Mouse (Mus musculus) natural killer cell, adult 2 months (primary cell): ENCODE measurements around the gene Syt8.

Experiments
- DNase-seq, 2 experiments: peaks; one replicate each; pipeline ENCODE4 v3.0.0; 2022; ENCODE audit warnings: low spot score in 2 of 2

The Syt8 gene

GRCm38 (mm10) chr7:142476271-142476670, 41.6 kb downstream of the Syt8 start:
- no peak for DNase-seq

- no peak for DNase-seq
These were observed 42.3 kb downstream of the Syt8 start for GRCm38 (mm10) chr7:142476795-142477452.

DNA sequence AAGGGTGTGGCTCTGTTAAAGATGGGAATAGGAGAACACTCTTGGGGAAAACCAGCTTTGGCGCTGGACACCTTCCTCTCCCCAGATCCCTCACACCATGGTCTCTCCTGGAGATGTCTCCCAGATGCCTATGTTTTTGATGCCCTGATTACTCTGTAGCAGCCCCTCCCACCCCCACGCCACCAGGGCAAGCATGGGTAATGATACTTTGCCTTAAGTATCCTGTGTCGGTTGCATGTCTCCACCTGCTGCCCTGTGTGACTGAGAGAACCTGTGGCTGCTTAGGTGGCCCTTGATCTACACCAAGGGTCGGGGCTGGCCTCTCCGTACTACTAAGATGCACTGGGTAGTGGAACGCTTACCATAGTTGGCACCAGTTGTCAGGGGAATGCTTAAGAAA, 43.4 kb downstream of the Syt8 start:
- no peak for DNase-seq

DNA sequence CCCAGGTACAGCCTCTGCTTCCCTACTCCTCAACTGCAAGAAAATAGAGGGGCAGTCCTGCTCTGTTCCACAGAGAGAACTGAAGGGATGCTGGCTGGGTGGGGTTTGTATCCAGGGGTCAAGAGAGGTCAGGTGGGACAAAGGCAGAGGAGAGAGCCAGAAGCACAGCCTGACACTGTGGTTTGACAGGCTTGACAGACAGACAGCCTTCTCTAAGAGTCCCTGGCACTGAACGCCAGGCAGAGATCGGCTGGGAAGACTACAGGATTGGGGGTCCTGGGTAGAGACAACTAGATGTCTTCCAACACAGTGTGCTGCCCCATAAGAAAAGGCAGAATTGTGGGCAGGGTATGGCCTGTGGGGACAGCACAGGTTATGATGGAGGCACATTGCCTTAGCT, 43.9 kb downstream of the Syt8 start:
- DNase-seq: no peak

GRCm38 (mm10) chr7:142479307-142479706, 44.7 kb downstream of the Syt8 start:
- DNase-seq: no peak

DNA sequence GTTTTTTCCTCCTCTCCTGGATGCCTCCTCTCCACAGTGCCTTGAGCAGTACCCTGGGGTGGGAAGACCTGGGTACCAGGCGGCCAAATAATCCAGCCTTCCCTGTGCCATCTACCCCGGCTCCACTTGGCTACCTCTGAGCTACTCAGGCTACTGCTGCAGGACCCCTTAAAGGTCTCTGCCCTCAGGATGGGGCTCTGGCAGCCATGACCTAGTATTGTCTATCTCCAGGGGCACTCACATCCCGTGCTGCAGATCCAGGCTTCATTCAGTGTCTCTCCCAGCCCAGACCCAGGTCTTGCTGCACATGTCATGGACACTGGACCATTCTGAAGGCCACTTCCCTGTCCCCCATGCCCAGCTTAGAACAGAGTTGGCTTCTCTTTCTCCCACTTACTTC, 45.2 kb downstream of the Syt8 start:
- DNase-seq: no peak

DNA sequence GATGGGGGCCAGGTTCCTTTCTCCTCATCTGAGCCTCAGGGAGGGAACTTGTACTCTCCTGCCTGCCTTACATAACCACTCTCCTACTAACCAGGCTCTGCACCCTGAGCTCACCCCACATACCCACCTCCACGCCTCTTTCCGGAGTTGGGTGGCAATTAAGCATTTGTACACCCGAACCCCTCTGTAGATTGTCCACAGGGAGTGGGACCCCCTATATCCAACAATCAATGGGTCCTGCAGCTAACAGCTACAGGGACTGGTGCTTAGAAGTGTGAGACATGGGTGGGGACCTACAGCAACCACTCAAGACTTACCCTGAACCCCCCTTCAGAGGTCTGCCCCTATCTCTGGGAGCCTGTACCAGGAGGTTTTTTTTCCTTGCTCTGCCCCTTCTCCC, 46.0 kb downstream of the Syt8 start:
- DNase-seq: no peak

- no peak for DNase-seq
These were observed 46.5 kb downstream of the Syt8 start for GRCm38 (mm10) chr7:142481186-142481567.

DNA sequence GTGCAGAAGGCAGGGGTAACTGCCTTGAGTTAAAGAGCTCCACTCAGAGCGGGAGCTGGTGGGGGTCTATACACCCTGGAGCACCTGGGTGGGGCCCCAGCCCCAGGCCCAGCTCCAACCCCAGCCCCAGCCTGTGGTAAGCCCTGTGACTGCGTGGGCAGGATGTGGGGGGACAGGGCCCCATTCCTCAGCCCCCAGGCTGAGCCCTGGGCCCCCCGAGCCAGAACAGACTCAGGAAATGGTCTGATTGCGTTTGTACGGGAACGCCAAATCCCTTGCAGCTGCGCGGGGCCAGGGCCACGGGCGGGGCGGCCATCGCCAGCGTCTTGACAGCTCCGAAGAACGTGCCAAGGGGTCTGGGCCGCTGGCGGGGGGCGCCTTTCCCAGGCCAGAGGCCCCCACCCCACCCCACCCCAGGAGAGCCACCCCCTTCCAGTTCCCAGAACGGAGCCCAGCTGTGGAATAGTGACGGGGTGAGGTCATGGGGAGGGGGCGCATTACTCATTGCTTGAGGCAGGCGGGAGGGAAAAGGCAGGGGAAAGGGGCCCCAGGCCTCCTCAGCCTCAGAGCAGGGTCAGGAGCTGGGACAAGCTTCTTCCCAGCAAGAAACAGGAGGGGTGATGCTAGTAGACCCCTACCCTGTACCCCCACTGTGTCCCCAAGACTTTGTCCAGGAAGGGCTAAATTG, 47.1 kb downstream of the Syt8 start:
- DNase-seq: no peak

GRCm38 (mm10) chr7:142482256-142482609, 47.6 kb downstream of the Syt8 start:
- DNase-seq: no peak

- no peak for DNase-seq
These were observed 48.5 kb downstream of the Syt8 start for GRCm38 (mm10) chr7:142483136-142483535.

GRCm38 (mm10) chr7:142484780-142485179, 50.1 kb downstream of the Syt8 start:
- no peak for DNase-seq

DNA sequence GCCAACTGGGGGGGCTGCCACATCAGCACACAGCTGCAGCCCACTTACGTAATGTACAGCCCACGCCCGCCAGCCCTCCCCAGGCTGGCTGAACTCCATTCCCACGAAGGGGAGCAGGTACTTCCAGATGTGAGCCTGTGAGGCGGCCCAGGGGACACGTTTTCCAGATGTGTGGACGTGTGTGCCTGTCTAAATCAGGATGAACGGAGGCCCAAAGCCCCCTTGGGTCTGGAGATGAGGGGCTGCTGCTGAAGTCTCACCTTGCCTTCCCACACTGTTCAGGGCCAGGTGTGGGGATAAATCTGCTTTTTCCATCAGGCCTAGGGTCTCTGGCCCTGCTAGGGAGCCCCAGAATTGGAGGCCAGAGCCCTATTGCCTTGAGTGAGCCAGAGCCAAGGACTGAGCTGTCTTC, 52.1 kb downstream of the Syt8 start:
- no peak for DNase-seq

GRCm38 (mm10) chr7:142487341-142487859, 52.8 kb downstream of the Syt8 start:
- DNase-seq: no peak

DNA sequence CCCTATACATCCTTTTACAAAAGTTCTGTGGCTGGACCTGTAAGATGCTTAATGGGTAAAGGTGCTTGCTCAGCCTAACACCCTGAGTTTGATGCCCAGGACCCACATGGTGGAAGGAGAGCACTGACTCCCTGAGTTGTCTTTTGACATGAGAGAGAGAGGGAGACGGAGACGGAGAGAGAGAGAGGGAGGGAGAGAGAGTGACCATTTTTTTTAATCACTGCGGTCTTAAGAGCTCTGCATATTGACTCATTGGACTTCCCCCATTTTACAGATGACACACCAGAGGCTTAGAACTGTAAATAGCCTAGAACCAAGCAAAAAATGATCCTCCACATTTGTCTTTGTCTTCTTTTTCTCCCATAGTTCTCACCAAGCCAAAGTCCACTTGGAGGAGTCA, 53.4 kb downstream of the Syt8 start:
- no peak for DNase-seq
